Mouse (Mus musculus) 3T3-L1 (cell line): ENCODE measurements around the gene Kcnma1.

Source experiments
- DNase-seq: peaks from one replicate; pipeline ENCODE4 v3.0.0-alpha.2; 2015; ENCODE audit warnings: low read depth, low spot score

The Kcnma1 gene

DNA sequence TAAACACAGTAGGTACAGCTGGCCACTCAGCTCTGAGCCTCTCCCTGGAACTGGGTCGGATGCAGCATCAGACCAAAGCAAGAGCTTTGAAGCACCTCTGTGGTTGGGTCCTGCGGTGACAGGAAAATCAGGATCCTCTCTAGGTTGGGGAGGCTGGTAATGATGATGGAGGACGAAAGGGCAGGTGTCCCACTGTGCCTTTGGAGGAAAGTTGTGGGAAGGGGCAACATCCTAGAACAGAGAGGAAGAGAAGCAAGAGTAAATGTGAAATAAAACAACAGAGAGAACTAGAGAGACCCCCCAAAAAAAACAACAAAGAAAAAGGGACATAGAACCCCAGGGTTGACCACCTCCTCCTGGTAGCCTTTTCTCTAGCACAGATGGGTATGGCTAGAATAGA, at the start of gene Kcnma1:
Gene Kcnma1, minus strand, starts transcription at position 101 of the 400 bp plus-strand sequence.
- no peak for DNase-seq

DNA sequence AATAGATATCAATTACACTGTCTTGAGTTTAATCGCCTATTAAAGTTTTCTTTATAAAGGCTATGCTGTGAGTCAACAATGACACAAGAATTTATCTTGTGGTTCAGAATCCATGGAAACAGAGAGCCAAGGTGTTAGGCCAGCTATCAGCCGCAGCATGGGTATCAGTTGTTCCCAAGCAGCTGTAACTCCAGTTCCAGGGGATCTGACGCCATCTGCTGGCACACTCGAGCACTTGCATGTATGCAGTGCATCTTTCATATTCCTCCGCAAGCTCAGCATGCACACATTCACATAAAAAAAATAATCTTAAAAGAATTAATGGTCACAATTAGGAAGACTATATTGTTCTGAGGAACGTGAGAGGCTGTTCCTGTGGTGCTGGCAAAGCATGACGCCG, 45.5 kb upstream of the Kcnma1 start:
- peak; percentile 15 for DNase-seq

DNA sequence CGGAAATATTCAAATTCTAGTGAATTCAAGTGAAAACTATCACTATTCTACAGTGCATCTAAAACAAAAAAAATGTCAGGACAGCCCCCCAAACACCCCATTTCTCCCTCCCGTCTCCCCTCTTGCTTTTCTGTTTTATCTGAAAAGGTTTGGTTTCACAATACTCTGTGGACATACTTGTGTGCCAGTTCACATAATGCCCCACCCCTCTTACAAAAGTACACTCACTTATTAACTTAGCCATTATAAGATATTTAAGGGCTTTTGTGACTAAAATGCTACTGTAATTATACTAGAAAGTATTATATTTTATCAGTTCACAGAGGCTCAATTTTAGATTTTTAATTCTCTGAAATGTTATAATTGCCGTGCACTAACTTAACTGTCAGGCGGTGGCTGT, 45.0 kb upstream of the Kcnma1 start:
- no peak for DNase-seq

DNA sequence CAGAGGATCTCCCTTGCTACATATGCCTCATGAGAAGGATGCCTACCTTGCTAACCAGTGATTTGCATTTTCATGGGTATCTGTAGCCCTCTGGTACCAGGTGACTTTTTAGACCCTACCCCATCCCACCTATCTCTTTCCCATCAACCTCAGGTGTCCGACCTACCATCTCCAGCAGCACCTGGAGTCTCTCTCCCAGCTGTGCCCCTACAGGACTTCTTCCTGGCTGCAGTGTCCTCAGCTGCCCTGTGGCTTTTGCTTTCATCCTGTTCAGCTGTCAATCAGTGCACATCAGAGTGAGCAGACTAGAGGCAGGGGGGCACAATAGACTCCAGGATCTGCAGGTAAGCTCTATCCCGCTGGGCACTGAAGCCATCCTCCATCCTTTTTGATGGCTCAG, 37.5 kb upstream of the Kcnma1 start:
- DNase-seq: no peak

DNA sequence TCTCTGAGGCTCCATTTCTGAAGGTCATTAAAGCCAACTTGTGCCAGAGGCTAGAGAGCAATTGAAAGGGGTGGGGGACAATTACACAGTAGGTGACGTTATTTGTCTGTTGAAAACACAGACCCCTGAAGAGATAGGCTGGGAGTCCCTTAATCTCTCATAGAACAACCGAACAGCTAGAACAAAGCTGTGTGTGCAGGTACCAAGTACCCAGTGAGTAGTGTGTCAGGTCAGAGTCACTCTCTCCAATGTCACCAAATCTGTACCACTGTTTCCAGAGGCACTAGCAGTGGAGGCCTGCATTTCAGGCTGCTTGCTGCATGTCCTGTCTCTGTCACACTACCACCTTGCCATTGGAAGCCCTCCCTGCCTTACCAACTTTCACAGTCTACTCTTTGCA, 22.3 kb upstream of the Kcnma1 start:
- DNase-seq: no peak

DNA sequence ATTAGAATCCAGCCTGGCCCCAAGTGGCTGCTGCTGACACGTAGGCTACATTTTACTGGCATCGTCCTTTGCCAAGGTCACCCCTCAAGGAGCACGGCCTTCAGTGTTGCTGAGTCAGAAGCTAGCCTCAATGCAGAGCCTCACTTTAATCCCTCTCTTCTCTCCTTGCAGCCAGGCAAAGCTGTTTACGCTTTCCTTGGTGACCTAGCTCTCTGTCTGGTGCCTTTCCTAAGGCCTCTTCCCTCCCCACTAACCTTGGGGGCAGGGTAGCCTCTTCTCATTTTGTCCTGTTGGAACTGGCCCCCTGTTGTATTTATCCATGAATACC, 21.9 kb upstream of the Kcnma1 start:
- no peak for DNase-seq

DNA sequence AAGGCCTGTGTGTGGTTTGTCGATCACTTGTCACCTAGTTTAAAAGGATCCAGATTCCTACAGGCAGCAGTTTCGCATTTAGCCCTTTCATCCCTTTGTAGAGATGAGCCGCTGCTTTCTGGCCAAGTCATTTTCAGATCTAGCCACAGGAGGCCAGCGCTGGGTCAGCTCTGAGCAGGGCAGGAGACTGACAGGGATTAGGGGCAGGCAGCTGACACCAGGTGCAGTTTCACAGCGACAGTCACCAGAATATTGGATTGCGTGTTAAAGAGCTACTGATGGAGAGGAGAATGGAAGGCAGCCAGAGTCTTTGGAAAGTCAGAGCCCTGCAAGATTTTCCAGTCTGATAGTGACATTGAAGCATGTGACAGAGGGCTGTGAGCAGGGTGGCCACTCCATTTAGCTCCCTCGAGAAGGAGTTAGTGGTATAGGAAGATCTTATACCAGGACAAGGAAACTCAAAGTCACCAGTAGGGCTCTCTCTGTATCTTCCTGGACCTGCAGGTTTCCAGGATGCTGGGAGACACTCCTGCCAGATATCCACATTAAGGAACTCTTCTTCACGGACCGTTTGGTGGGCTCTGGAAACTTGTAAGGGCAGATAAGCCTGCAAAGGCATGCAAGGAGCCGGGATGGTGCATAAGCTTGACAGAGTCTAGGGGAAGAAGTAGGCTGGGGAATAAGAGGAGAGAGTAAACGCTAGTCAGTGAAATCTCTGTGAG, 21.4 kb upstream of the Kcnma1 start:
- no peak for DNase-seq

DNA sequence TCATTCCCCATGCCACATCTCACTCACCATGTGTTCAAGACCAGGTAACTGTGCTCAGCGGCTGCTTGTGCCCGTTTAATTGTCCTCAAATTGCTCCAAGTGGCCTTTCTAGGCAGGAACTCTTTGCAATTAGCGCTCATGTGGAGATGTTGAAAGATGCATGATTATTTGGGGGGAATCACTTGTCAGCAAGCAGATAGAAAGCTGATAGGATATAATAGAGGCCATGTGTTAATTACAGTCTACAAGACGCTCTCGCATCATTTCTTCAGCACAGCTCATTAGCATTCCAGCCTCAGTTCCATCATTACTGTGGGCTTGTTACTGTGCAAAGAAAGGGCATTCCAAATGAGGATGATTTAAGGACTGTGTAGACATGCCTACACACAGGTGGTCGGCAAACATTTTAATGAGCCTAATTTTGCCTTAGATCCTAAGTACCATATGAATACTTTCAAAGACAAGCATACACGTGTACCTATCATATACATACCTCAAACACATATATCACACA, 18.6 kb upstream of the Kcnma1 start:
- no peak for DNase-seq

DNA sequence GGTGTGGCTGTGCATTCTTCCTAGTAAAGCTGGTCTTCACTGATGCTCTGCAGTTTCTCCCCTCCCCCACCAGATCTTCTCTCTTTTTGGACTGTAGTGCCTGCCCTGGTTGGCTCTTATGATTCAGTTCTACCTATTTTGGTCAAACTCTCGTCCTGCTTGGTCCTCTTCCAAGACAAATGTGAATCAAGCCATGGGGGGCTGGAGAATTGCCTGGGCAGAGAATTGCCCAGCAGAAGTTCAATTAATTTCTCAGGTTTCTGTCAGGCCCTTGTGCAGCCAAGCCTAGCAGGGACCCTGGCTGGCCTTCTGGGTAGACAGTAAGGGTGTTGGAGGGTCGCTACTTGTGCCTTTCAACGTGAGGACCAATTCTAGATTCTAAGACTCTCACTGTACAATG, 17.9 kb upstream of the Kcnma1 start:
- DNase-seq: no peak

DNA sequence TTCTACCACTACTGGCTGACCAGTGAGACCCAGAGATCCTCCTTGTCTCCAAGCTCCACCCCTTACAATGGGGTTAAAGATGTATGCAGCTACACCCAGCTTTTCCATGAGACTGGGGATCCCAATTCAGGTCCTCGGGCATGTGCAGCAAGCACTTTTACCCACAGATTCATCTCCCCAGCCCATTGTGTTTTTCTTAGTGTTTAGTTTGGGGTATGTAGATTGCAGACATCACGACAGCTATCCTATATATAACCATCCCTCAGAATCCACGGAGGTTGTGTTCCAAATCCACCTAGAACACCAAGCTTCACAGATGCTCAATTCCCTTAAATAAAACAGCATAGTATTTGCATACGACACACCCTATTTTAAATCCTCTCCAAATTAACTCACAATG, 6.4 kb upstream of the Kcnma1 start:
- DNase-seq: no peak

DNA sequence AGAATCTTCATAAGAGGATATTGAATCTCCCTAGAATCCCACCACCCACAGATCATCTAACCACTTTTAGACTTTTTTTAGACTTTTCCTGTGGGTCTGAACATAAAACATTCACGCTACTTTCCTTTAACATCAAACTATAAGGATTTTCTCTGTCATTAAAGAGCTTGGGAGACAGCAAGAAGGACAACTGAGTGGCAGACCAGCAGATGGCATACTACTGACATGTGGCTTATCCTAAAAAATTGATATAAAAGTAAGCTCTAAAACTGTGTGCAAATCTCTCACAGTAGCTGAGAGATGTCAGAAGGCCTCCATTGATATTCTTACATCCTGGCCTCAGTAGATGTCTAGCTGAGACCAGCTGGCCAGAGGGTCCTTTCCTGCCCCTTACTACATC, 4.3 kb downstream of the Kcnma1 start:
- peak; percentile 1 for DNase-seq

DNA sequence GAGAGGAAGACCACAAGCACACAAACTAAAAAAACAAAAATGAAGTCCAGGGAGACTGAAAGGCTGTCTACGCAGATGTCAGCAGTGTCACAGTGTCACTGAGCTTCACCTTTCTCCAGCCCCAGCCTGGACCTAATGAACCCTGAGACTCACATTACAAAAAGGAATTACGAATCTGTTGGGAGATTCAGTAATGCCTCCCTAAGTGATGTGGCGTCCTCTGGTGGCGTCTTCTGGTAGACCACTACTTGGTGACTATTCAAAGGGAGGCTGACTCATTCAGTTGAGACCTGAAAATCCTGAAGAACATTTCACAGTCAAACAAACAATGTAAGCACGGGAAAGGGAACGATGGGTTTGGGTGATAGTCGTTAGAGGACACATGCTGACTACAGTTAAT, 6.0 kb downstream of the Kcnma1 start:
- DNase-seq: peak; percentile 72

DNA sequence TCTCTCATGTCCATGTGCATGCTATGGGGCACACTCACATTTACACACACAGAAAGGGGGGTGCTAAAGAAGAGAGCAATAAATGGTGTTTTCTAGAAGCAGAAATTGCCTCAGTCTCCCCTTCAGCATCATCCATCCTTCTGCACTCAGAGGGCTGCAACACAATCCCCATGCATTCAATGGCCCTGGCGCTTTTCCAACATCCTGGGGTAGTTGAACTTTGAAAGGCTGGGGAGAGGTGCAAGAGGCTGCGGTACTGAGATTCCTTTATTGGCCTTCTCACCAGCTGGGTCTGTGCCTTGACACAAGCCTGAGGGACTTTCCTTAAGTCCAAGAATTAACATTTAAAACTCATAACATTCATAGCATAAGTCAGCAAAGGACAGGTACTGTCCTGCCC, 8.0 kb downstream of the Kcnma1 start:
- no peak for DNase-seq

DNA sequence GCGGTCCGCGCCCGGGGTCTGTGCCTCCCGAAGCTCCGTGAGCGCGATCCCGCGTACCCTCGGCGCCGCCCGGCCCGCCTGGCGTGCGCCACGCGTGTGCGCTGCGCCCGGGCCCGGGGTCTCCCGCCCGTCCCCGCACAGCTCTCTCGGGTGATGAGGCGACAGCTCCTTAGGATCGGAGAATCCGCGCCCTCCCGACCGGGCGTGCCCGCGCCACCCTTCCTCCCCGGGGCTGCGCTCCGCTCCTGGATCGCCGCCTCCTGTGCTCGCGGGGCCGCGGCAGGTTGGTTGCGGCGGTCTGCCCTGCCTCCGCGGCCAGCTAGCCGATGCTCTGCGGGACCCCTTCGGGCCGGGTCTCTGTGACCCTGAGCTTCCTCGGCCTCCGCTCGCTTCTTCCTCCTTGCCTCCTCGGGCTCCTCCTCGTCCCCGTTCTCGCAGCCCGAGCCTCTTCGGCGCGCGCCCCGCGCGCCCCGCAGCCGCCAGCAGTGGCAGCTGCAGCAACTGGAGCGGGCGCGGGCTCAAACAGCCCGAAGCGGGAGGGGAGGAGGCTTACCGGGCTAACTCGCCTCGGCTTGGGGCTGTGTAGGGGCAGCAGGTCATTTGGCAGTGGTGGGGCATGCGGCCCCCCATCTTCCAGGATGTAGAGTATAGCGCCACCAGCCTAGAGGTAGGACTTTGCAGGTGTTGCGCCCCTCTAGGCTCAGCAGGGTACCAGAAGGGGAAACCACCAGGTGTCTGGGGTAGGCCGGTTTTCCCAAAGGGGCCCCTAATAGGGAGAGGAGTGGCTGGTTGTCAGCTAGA, 9.6 kb downstream of the Kcnma1 start:
- DNase-seq: no peak

DNA sequence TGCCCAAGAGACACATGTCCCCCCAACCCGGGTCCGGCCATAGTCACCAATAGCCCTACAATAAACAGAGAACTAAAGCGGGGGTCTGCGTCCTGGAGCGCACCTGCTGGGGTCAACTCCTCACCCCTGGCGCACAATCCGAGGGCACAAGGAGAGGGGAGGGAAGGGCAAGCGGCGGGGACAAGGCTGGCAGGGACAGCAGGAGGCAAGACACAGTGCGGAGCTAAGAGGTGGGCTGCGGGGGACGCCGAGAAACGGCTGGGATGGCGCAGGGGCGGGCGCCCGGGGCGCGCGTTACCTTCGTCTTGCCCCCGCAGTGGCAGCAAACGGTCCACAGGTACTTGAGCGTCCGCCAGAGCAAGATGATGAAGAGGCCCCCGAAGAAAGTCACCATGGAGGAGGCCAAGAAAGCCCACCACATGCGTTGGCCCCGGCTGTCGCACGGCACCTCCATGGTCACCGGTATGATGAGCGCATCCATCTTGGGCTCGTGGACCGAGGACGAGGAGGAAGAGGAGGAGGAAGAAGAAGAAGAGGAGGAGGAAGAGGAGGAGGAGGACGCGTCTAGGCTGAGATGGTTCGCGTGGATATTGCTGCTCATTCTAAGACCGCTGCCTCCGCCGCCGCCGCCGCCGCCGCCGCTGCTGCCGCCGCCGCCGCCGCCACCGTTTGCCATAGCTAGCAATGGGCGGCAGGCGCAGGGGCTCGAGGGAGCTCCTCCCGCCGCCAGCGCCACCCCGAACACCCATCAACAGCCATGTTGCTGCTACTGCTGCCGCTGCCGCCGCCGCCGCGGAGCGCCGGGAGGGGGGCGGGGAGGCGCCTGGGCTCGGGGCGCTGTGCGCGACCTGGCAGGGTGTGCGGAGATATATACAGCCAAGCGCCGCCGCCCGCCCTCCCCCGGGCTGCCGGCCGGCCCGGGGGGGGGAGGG, 10.6 kb downstream of the Kcnma1 start:
- no peak for DNase-seq

DNA sequence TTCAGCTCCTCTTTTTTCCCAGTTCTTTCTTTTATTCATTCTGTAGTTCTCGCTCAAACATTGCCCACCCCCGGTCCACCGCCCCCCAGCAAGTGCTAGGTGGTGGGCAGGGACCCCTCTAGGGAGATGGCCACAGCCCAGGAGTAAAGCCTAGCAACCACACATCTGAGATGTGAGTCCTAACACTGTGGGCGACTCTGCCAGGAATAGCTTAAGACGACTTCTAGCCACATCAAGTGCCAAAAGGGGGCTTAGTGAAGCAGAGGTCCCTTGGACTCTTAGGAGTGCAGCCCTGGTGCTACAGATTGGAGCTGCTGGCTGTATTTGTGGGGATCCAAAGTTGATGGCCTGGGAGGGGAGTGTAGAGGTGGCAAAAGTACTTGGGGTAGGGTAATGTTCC, 11.6 kb downstream of the Kcnma1 start:
- DNase-seq: no peak

DNA sequence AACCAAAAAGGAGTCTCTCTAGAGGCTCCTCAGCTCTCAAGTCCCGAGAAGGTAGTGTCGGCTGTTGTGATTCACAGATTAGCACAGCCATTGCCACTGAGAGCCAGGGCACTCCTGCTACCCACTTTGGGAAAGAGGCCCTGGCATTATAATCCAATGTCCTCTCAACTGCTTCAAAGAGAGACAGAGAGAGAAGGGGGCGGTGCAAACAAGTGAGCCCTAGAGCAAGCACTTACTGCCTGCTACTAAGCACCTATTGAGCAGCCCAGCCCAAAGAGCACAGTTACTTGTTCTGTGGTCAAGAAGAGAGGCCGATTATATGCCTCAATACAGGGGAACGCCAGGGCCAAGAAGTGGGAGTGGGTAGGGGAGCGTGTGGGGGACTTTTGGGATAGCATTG, 16.4 kb downstream of the Kcnma1 start:
- DNase-seq: no peak

DNA sequence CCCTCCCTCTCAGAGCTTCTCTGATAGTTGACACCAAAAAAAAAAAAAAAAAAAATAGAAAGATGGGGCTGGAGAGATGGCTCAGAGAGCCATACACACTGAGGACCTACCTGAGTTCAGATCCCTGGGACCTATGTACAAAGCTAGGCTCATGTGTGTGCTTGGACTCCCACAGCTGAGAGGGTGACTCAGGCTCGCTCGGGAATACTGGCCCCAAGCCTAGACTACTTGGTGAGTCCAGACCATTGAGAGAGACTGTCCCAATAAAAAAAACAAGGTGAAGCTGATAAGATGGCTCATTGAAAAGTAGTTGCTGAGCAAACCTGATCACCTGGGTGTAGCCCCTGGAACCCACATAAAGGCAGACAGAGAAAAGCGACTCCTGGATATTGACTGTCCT, 18.5 kb downstream of the Kcnma1 start:
- peak; percentile 2 for DNase-seq

DNA sequence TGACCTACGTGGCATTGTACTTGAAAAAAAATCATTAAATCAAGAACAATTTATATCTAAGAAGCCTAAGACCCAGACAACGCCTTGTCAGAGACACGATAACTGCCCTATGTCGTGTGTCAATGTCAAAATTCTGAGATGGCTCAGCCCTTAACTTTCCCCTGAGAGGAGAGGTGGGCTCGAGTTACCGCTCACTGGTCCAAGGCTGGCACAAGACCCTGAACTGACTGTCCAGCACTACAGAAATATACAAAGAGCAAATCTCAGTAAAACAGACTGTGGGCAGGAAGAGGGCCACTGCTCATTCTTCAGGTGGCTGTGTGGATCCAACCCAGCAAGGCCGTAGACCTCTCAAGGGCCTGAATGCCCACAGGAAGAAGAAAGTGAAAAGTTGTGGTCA, 23.4 kb downstream of the Kcnma1 start:
- no peak for DNase-seq

DNA sequence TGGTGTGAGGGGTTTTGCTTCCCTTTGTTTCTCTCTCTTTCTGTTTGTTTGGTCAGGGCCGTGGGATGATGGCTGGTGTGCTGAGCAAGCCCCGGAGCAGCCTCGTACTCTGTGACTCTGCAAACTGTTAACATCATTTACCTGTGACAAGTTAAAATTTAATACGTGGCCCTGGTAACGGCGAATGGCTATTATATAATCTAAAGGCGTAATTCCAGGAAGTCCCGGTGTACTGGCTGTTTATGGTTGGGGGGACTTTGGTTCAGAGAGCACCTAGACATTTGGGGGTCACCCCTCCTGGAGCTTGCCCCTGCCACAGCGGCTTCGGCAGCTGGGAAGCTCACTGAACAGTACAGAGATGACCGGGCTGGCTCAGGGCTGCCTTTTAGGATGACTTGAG, 24.6 kb downstream of the Kcnma1 start:
- DNase-seq: no peak

DNA sequence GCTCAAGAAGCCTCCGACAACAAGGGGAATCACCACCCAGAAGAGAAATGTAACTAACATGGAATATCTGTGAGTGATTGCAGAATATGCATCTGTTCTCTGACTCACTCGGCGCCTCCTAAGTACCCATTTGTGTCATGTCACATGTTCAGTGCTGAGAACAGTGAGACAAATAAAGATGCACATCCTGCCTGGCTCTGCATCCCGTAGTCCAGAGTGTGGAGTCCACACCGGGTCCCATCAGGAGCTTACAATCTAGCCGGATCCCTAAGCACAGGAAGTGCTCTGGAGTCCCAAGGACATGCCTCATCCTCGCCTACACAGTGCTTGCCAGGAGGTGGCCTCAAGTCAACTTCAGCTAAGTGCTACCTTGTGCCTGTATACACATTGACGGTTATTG, 32.1 kb downstream of the Kcnma1 start:
- DNase-seq: no peak

DNA sequence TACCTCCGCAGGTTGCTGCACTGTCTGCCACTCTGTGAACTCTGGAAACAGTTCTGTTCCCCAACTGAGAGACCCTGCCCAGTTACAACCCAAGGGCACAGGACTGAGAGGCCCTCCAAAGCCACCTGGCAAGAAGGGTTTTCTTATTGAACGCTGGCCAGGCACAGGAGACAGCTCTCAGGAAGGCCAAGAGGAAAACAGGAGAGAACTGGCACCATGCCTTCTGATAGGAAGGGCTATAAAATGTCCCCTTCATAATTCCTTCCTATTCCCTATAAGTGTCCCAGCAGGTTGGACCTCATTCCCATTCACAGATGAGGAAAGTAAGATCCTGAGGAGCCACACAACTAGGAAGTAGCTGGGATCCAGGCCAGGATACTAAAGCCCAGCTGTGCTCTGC, 39.6 kb downstream of the Kcnma1 start:
- DNase-seq: no peak
